Mouse (Mus musculus) stomach, embryonic 15.5 days (tissue): ENCODE measurements around the gene Zpbp. TPM values are rescaled to one million over a fixed set of nuclear protein-coding genes. Genes with fewer than 3 reads are reported as not detected.

Experiments used
- ATAC-seq: fragments of 200-750 bp; cut with Nextera tagmentation; 2 replicates; pipeline ENCODE4 v1.8.0; 2017; ENCODE audit warnings: low read depth, moderate number of reproducible peaks, moderate TSS enrichment; ENCODE audit not compliant: insufficient read depth, low FRiP score
- H3K27ac ChIP-seq: fragments of 300-500 bp; sonication (generic); 2 replicates; pipeline ENCODE4 v1.5.1; 2015; ENCODE audit warnings: mild to moderate bottlenecking, inconsistent platforms
- H3K27me3 ChIP-seq: fragments of 300-500 bp; sonication (generic); replicated peaks from 2 replicates; pipeline ENCODE4 v1.6.1; 2015; ENCODE audit warnings: inconsistent platforms
- H3K36me3 ChIP-seq: fragments of 300-500 bp; sonication (generic); 2 replicates; pipeline ENCODE4 v1.6.1; 2015; ENCODE audit warnings: inconsistent platforms
- H3K4me1 ChIP-seq: fragments of 300-500 bp; sonication (generic); 2 replicates; pipeline ENCODE4 v1.6.1; 2015; ENCODE audit warnings: inconsistent platforms
- H3K4me2 ChIP-seq: fragments of 300-500 bp; sonication (generic); 2 replicates; pipeline ENCODE4 v1.6.1; 2015; ENCODE audit warnings: mild to moderate bottlenecking, inconsistent platforms
- H3K4me3 ChIP-seq: fragments of 300-500 bp; sonication (generic); replicated peaks from 2 replicates; pipeline ENCODE4 v1.5.1; 2015; ENCODE audit warnings: inconsistent platforms
- H3K9ac ChIP-seq: fragments of 300-500 bp; sonication (generic); 2 replicates; pipeline ENCODE4 v1.6.1; 2015; ENCODE audit warnings: inconsistent platforms
- H3K9me3 ChIP-seq: fragments of 300-500 bp; sonication (generic); 2 replicates; pipeline ENCODE4 v1.6.1; 2016; ENCODE audit warnings: inconsistent platforms
- WGBS: fragments of 180-500 bp; shearing (Covaris S2); methylation state at CpG from one replicate; pipeline ENCODE4 v1.1.7; 2015; 5-methylcytosine and 5-hydroxymethylcytosine counted together
- polyA plus RNA-seq: library from polyadenylated mRNA; unstranded; fragments of >200 nt; fragmentation: Nextera tagmentation; extraction: Ambion mirVana; gene quantifications from 2 replicates; pipeline ENCODE4 v1.2.1, GENCODE M21; 2015

The Zpbp gene
- polyA plus RNA-seq, result 0.55 and 0.67 TPM in 2 replicates

GRCm38 (mm10) chr11:11461635-11462560 is at the start of gene Zpbp, which contains the start of gene Spata48:
Zpbp (minus strand) TSS chr11:11462408.
Spata48 (plus strand) TSS chr11:11462094.
- peak within 1 kb of the TSS; percentile 72 for H3K4me3 ChIP-seq
- peak within 1 kb of the TSS; percentile 83 for H3K27ac ChIP-seq
- ATAC-seq, result peak; percentile 97
- WGBS, result 2% methylated on average over 62 of the region's 66 CpGs
- H3K36me3 ChIP-seq, result no peaks in the 10 kb centered on the region
- H3K4me1 ChIP-seq, result no peaks in the 10 kb centered on the region
- H3K9me3 ChIP-seq, result no peaks in the 10 kb centered on the region
- peak within 1 kb of the TSS; percentile 61 for H3K4me2 ChIP-seq
- H3K27me3 ChIP-seq, result no peaks in the 10 kb centered on the region
- peak within 1 kb of the TSS; percentile 63 for H3K9ac ChIP-seq

- Histone ChIP-seq H3K27me3 (no peaks in the 10 kb centered on the region), H3K9ac (no peak overlapping the region), H3K27ac (no peak overlapping the region), H3K36me3 (no peaks in the 10 kb centered on the region), H3K9me3 (no peaks in the 10 kb centered on the region), H3K4me1 (no peaks in the 10 kb centered on the region), H3K4me3 (no peak overlapping the region), H3K4me2 (no peak overlapping the region)
- no peak for ATAC-seq
- 66% methylated on average over 2 of the region's 2 CpGs for WGBS
Measured at GRCm38 (mm10) chr11:11509413-11509812, 47.2 kb upstream of the Zpbp start.

GRCm38 (mm10) chr11:11506187-11506586 is 44.0 kb upstream of the Zpbp start:
- Histone ChIP-seq H3K4me1 (no peaks in the 10 kb centered on the region), H3K36me3 (no peaks in the 10 kb centered on the region), H3K9me3 (no peaks in the 10 kb centered on the region), H3K27me3 (no peaks in the 10 kb centered on the region), H3K4me3 (no peak overlapping the region), H3K9ac (no peak overlapping the region), H3K27ac (no peak overlapping the region), H3K4me2 (no peak overlapping the region)
- WGBS, result 72% methylated on average over 2 of the region's 2 CpGs
- no peak for ATAC-seq

GRCm38 (mm10) chr11:11499944-11500343 is 37.7 kb upstream of the Zpbp start:
- ATAC-seq, result no peak
- Histone ChIP-seq H3K9ac (no peak overlapping the region), H3K4me1 (no peaks in the 10 kb centered on the region), H3K27ac (no peak overlapping the region), H3K36me3 (no peaks in the 10 kb centered on the region), H3K9me3 (no peaks in the 10 kb centered on the region), H3K4me2 (no peak overlapping the region), H3K27me3 (no peaks in the 10 kb centered on the region), H3K4me3 (no peak overlapping the region)
- WGBS, result 23% methylated on average over 10 of the region's 10 CpGs

GRCm38 (mm10) chr11:11495697-11496096 is 33.5 kb upstream of the Zpbp start:
- Histone ChIP-seq H3K9ac (no peak overlapping the region), H3K27ac (no peak overlapping the region), H3K4me1 (no peaks in the 10 kb centered on the region), H3K9me3 (no peaks in the 10 kb centered on the region), H3K27me3 (no peaks in the 10 kb centered on the region), H3K36me3 (no peaks in the 10 kb centered on the region), H3K4me2 (no peak overlapping the region), H3K4me3 (no peak overlapping the region)
- ATAC-seq, result no peak
- 78% methylated on average over 2 of the region's 2 CpGs for WGBS

- ATAC-seq, result no peak
- H3K4me3 ChIP-seq, result no peak overlapping the region
- H3K27me3 ChIP-seq, result no peaks in the 10 kb centered on the region
- WGBS, result 61% methylated on average over 5 of the region's 5 CpGs
- H3K4me1 ChIP-seq, result no peaks in the 10 kb centered on the region
- H3K4me2 ChIP-seq, result no peak overlapping the region
- H3K9me3 ChIP-seq, result no peaks in the 10 kb centered on the region
- no peak overlapping the region for H3K27ac ChIP-seq
- H3K9ac ChIP-seq, result no peak overlapping the region
- no peaks in the 10 kb centered on the region for H3K36me3 ChIP-seq
Measured at GRCm38 (mm10) chr11:11492044-11492443, 29.8 kb upstream of the Zpbp start.

GRCm38 (mm10) chr11:11484378-11484777 is 22.2 kb upstream of the Zpbp start:
- Histone ChIP-seq H3K4me2 (no peak overlapping the region), H3K27ac (no peak overlapping the region), H3K4me1 (no peaks in the 10 kb centered on the region), H3K4me3 (no peak overlapping the region), H3K36me3 (no peaks in the 10 kb centered on the region), H3K9ac (no peak overlapping the region), H3K27me3 (no peaks in the 10 kb centered on the region), H3K9me3 (no peaks in the 10 kb centered on the region)
- 51% methylated on average over 8 of the region's 8 CpGs for WGBS
- no peak for ATAC-seq

GRCm38 (mm10) chr11:11468924-11469323 is 6.7 kb upstream of the Zpbp start:
- Histone ChIP-seq H3K4me2 (no peak overlapping the region), H3K4me3 (no peak overlapping the region), H3K27ac (no peak overlapping the region), H3K9me3 (no peaks in the 10 kb centered on the region), H3K9ac (no peak overlapping the region), H3K27me3 (no peaks in the 10 kb centered on the region), H3K4me1 (no peaks in the 10 kb centered on the region), H3K36me3 (no peaks in the 10 kb centered on the region)
- no peak for ATAC-seq

GRCm38 (mm10) chr11:11462561-11462890 is 318 bp upstream of the Zpbp start:
- 80% methylated on average over 5 of the region's 5 CpGs for WGBS

GRCm38 (mm10) chr11:11455037-11455436 is 7.2 kb downstream of the Zpbp start:
- 29% methylated on average over 2 of the region's 2 CpGs for WGBS
- no peaks in the 10 kb centered on the region for H3K27me3 ChIP-seq
- no peak overlapping the region for H3K27ac ChIP-seq
- H3K9ac ChIP-seq, result no peak overlapping the region
- H3K4me3 ChIP-seq, result no peak overlapping the region
- no peak for ATAC-seq
- H3K4me2 ChIP-seq, result no peak overlapping the region
- no peaks in the 10 kb centered on the region for H3K36me3 ChIP-seq
- no peaks in the 10 kb centered on the region for H3K9me3 ChIP-seq
- no peaks in the 10 kb centered on the region for H3K4me1 ChIP-seq

More at GRCm38 (mm10) chr11:11462561-11462890, 318 bp upstream of the Zpbp start:
- Histone ChIP-seq H3K36me3 (no peaks in the 10 kb centered on the region), H3K27me3 (no peaks in the 10 kb centered on the region), H3K9me3 (no peaks in the 10 kb centered on the region), H3K9ac (peak overlapping the region; percentile 63), H3K4me2 (peak overlapping the region; percentile 61), H3K27ac (0 out of 2 replicates have a peak overlapping the region, but pooled peaks have one; percentile 83), H3K4me1 (no peaks in the 10 kb centered on the region), H3K4me3 (peak overlapping the region; percentile 72)
- ATAC-seq, result no peak

- Histone ChIP-seq H3K4me1 (no peaks in the 10 kb centered on the region), H3K9ac (no peak overlapping the region), H3K27ac (no peak overlapping the region), H3K27me3 (no peaks in the 10 kb centered on the region), H3K9me3 (no peaks in the 10 kb centered on the region), H3K4me3 (no peak overlapping the region), H3K4me2 (no peak overlapping the region), H3K36me3 (no peaks in the 10 kb centered on the region)
- WGBS, result 68% methylated on average over 2 of the region's 2 CpGs
- ATAC-seq, result no peak
Measured at GRCm38 (mm10) chr11:11417356-11417755, 44.9 kb downstream of the Zpbp start.

- Histone ChIP-seq H3K36me3 (no peaks in the 10 kb centered on the region), H3K4me1 (no peaks in the 10 kb centered on the region), H3K4me3 (no peak overlapping the region), H3K27ac (no peak overlapping the region), H3K4me2 (no peak overlapping the region), H3K9ac (no peak overlapping the region), H3K9me3 (no peaks in the 10 kb centered on the region), H3K27me3 (no peaks in the 10 kb centered on the region)
- ATAC-seq, result no peak
- 80% methylated on average over 5 of the region's 5 CpGs for WGBS
Measured at GRCm38 (mm10) chr11:11414188-11414587, 48.0 kb downstream of the Zpbp start.
